Mouse (Mus musculus) heart, embryonic 16.5 days (tissue): ENCODE measurements around the gene Hist1h3i. TPM values are rescaled to one million over a fixed set of nuclear protein-coding genes. Genes with fewer than 3 reads are reported as not detected.
"Not testable (repeated sequence)": the region's sequence is repeated elsewhere in the genome, so short reads cannot be mapped to it uniquely, and the experiment has no call there.

ENCODE experiments used
- ATAC-seq: fragments of 200-750 bp; cut with Nextera tagmentation; replicated peaks from 2 replicates; pipeline ENCODE4 v1.8.0; 2017; ENCODE audit warnings: moderate number of reproducible peaks; ENCODE audit not compliant: insufficient read depth, low FRiP score; ENCODE audit errors: extremely low read depth
- H3K27ac ChIP-seq: fragments of 300-500 bp; sonication (generic); 2 replicates; pipeline ENCODE4 v1.5.1; 2014; ENCODE audit warnings: mild to moderate bottlenecking, low read length, control low read depth, moderate library complexity
- H3K27me3 ChIP-seq: fragments of 300-500 bp; sonication (generic); 2 replicates; pipeline ENCODE4 v1.6.1; 2014; ENCODE audit warnings: low read length, mixed read lengths; ENCODE audit not compliant: control insufficient read depth, insufficient read depth
- H3K36me3 ChIP-seq: fragments of 300-500 bp; sonication (generic); 2 replicates; pipeline ENCODE4 v1.6.1; 2014; ENCODE audit not compliant: control insufficient read depth, insufficient read depth
- H3K4me1 ChIP-seq: fragments of 300-500 bp; sonication (generic); 2 replicates; pipeline ENCODE4 v1.6.1; 2014; ENCODE audit warnings: low read length, mixed read lengths; ENCODE audit not compliant: control insufficient read depth, insufficient read depth
- H3K4me2 ChIP-seq: fragments of 300-500 bp; sonication (generic); 2 replicates; pipeline ENCODE4 v1.6.1; 2014; ENCODE audit warnings: low read depth, mild to moderate bottlenecking, control low read depth, low read length
- H3K4me3 ChIP-seq: fragments of 300-500 bp; sonication (generic); 2 replicates; pipeline ENCODE4 v1.5.1; 2014; ENCODE audit warnings: mild to moderate bottlenecking, control low read depth, low read length
- H3K9ac ChIP-seq: fragments of 300-500 bp; sonication (generic); 2 replicates; pipeline ENCODE4 v1.6.1; 2014; ENCODE audit warnings: low read length, control low read depth
- H3K9me3 ChIP-seq: fragments of 300-500 bp; sonication (generic); replicated peaks from 2 replicates; pipeline ENCODE4 v1.6.1; 2016; ENCODE audit warnings: low read length; ENCODE audit not compliant: control insufficient read depth
- WGBS: fragments of 180-500 bp; shearing (Covaris S2); extraction: QIAGEN DNeasy Blood & Tissue Kit; methylation state at CpG from one replicate; pipeline ENCODE4 v1.1.7; 2014; 5-methylcytosine and 5-hydroxymethylcytosine counted together
- polyA plus RNA-seq: library from polyadenylated mRNA; unstranded; fragments of >200 nt; fragmentation: Nextera tagmentation; extraction: Ambion mirVana; gene quantifications from 2 replicates; pipeline ENCODE4 v1.2.1, GENCODE M21; 2015

The Hist1h3i gene
- polyA plus RNA-seq, 1 experiment from 2014 or later = 54.0 TPM

DNA sequence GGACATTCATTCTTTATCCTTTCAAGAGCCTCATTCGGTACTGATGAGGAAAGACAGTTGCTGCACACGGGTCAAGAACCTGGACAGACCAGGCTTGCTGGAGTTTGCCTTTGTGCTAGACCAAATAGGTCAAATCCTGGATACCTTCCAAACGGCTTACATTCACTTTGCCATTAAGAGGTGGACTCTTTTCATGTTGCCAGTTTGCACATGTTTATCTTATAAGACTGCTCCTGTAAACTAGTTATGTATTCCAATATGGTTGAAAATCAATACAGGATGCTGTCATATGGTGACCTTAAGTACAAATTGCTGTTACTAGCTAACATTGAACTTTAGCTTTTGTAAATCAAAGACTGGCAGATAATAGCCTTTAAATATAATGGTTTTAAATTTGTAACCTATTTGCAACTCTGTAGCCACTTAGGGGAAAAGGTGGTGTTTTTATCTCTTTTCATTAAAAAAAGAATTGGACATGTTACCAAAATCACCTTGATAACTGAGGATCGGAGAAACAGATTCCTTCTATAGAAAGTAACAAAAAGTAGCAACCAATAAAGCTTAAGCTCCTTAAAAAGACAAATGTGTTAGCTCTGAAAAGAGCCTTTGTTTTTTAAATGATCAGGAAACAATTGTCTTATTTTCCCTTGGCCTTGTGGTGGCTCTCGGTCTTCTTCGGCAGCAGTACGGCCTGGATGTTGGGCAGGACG, 3.2 kb upstream of the Hist1h3i start:
- no peaks in the 10 kb centered on the region for H3K36me3 ChIP-seq
- no peak for ATAC-seq
- H3K4me1 ChIP-seq = peaks cover 29% of the 10 kb centered on the region
- peak overlapping the region; percentile 52 for H3K4me3 ChIP-seq
- H3K27me3 ChIP-seq = no peaks in the 10 kb centered on the region
- peak overlapping the region; percentile 82 for H3K27ac ChIP-seq
- 7% methylated on average over 8 of the region's 8 CpGs for WGBS
- no peaks in the 10 kb centered on the region for H3K9me3 ChIP-seq
- peak overlapping the region; percentile 62 for H3K4me2 ChIP-seq
- H3K9ac ChIP-seq = peak overlapping the region; percentile 56

DNA sequence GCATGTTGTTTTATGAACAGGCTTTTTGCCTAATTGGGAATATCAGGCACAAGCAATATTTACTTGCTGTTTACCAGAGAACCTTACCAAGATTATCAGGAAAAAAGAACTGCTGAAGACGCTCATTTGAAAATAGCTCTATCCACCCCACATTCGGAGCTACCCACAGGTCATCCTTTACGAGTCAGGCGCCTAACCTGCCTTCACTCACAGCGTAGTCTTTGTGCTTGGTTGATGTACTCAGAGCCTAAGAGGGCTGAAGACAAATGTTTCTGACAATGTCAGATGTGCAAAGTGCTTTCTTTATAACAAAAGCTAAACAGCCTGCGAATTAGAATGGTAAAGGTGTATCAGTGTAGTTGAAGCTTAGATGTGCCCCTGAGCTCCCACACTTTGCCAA, 1.1 kb upstream of the Hist1h3i start:
- Histone ChIP-seq H3K27ac (peak overlapping the region; percentile 49), H3K36me3 (no peaks in the 10 kb centered on the region), H3K4me1 (peaks cover 30% of the 10 kb centered on the region), H3K27me3 (no peaks in the 10 kb centered on the region), H3K9me3 (no peaks in the 10 kb centered on the region), H3K4me3 (no peak overlapping the region), H3K4me2 (peak overlapping the region; percentile 62), H3K9ac (peak overlapping the region; percentile 28)
- no peak for ATAC-seq
- WGBS = 51% methylated on average over 6 of the region's 6 CpGs

DNA sequence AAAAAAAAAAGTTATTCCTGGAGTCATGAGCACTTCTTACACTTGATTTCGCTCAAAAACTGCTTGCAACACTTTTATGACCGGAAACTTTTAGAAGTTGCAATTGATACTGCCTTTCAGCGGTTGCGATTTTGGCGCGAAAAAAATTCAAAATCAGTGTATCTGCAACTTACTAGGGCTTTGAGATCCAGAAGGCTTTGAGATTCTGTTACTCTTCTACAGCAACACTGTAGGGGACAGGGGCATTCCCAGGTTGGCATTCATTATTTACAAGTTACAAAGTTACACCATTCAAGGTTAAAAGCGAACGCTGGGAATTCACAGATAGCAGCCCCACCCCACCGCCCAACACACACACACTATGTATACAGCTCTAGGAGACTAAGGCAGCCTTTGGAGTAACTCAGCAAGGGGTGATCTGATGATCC, 578 bp upstream of the Hist1h3i start:
- Histone ChIP-seq H3K27ac (peak overlapping the region; percentile 49), H3K27me3 (no peaks in the 10 kb centered on the region), H3K4me2 (peak overlapping the region; percentile 62), H3K36me3 (no peaks in the 10 kb centered on the region), H3K4me3 (peak overlapping the region; percentile 54), H3K9ac (peak overlapping the region; percentile 28), H3K9me3 (no peaks in the 10 kb centered on the region), H3K4me1 (peaks cover 30% of the 10 kb centered on the region)
- no peak for ATAC-seq
- 3% methylated on average over 9 of the region's 9 CpGs for WGBS

DNA sequence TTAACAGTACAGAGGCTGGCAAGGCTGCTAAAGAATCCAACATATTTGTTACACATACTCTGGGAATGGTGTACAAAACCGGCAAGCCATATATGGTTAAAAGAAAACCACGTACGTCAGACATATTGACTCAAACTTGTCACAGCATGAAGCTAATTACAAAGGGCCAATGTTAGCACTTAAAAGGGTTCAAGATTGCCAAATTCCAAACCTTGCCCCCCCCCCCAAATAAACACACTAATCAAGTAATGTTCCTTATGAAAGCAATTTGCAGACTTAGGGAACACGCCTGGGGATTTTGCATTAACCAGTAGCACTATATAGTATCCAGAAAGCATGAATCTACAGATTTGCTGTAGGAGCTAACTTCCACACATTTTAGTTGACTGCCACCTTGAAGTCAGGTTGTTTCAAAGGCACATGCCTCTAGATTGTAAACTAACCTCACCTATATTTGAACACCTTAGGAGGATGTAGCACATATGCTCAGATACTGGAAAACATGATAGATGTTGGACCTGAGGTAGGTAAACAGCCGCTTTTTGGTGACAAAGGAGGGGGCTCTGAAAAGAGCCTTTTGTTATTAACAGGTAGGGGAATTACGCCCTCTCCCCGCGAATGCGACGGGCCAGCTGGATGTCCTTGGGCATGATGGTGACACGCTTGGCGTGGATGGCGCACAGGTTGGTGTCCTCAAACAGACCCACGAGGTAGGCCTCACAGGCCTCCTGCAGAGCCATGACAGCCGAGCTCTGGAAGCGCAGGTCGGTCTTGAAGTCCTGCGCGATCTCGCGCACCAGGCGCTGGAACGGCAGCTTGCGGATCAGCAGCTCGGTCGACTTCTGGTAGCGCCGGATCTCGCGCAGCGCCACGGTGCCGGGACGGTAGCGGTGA, 562 bp downstream of the Hist1h3i start:
- Histone ChIP-seq H3K4me1 (peaks cover 30% of the 10 kb centered on the region), H3K4me3 (peak overlapping the region; percentile 54), H3K27ac (peak overlapping the region; percentile 86), H3K9ac (peak overlapping the region; percentile 75), H3K4me2 (peak overlapping the region; percentile 79)
- 2% methylated on average over 13 of the region's 35 CpGs for WGBS
- not testable (repeated sequence) for H3K27me3 ChIP-seq, ATAC-seq, H3K36me3 ChIP-seq, H3K9me3 ChIP-seq

DNA sequence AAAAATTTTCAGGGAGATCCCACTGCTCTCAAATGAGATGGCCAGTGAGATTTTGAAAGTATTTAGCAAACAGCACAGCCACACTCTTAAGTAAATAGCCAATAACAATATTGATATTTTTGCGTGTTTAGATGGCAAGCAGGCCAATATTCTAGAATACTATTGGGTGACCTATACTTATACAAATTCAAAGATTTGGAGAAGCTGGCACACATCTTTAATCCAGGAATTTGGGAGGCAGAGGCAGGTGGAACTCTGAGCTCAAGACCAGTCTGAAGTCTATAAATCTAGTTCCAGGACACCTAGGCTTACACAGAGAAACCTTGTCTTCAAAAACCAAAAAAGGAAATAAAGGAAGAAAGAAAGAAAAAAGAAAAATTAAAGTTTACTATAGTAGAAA, 1.5 kb downstream of the Hist1h3i start:
- no peak for ATAC-seq
- H3K4me2 ChIP-seq = no peak overlapping the region

GRCm38 (mm10) chr13:21781021-21781555, 2.1 kb downstream of the Hist1h3i start:
- H3K4me2 ChIP-seq = peak overlapping the region; percentile 98
- peak overlapping the region; percentile 70 for H3K4me3 ChIP-seq
- H3K27ac ChIP-seq = peak overlapping the region; percentile 83
- H3K9ac ChIP-seq = peak overlapping the region; percentile 85
- no peaks in the 10 kb centered on the region for H3K9me3 ChIP-seq
- peaks cover 28% of the 10 kb centered on the region for H3K4me1 ChIP-seq
- no peaks in the 10 kb centered on the region for H3K27me3 ChIP-seq
- no peak for ATAC-seq
- WGBS = 38% methylated on average over 6 of the region's 6 CpGs
- no peaks in the 10 kb centered on the region for H3K36me3 ChIP-seq

More for the DNA sequence above, 1.5 kb downstream of the Hist1h3i start:
- Histone ChIP-seq H3K36me3 (no peaks in the 10 kb centered on the region), H3K4me1 (peaks cover 30% of the 10 kb centered on the region), H3K9me3 (no peaks in the 10 kb centered on the region), H3K4me3 (no peak overlapping the region), H3K9ac (no peak overlapping the region), H3K27me3 (no peaks in the 10 kb centered on the region), H3K27ac (no peak overlapping the region)
- WGBS = 94% methylated on average over 1 of the region's 1 CpGs

DNA sequence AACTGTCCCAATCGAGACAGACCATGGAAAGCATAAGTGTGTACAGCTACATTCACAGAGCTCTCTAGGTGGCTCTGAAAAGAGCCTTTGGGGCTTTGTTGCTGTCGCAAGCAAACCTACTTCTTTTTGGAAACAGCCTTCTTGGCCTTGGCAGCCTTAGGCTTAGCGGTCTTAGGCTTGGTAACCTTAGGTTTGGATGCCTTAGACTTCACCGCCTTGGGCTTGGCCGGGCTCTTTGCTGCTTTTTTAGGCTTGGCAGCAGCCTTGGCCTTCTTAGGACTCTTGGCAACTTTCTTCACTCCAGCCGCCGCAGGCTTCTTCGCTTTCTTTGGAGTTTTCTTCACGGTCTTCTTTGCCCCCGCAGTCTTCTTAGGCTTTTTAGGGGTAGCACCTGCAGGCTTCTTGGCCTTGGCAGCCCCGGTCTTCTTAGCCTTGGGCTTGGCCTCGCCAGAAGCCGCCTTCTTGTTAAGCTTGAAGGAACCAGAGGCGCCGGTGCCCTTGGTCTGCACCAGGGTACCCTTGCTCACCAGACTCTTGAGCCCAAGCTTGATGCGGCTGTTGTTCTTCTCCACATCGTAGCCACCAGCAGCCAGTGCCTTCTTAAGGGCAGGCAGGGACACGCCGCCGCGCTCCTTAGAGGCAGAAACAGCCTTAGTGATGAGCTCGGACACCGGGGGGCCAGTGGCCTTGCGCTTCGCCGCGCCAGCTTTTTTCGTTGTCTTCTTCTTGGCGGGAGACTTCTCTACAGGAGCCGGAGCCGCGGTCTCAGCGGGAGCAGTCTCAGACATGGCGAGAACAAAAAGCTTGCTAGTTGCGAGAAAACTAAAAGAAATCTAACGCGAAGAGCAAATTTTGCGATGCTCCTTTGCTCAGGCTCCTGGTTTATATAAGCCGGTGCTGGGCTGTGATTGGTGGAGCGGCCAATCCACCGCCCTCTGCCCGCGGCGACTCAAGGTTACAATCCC, 3.1 kb downstream of the Hist1h3i start, which contains the start of gene Hist1h1b:
Gene Hist1h1b (minus strand): TSS at position 859 of the 965 bp plus-strand sequence.
- Histone ChIP-seq H3K4me3 (peak within 1 kb of the TSS; percentile 70), H3K4me1 (peaks cover 24% of the 10 kb centered on the region), H3K9me3 (no peaks in the 10 kb centered on the region), H3K27me3 (no peaks in the 10 kb centered on the region), H3K9ac (peak within 1 kb of the TSS; percentile 85), H3K4me2 (peak within 1 kb of the TSS; percentile 98), H3K36me3 (no peaks in the 10 kb centered on the region), H3K27ac (peak within 1 kb of the TSS; percentile 83)
- ATAC-seq = peak; percentile 29; the same call in 1 of the 2 replicates
- WGBS = under 1% methylated on average over 44 of the region's 44 CpGs
